Mouse (Mus musculus): ENCODE data around the gene 4930550C14Rik. TPM values are rescaled to one million over a fixed set of nuclear protein-coding genes. Genes with fewer than 3 reads are reported as not detected.

Gene 4930550C14Rik
- total and polyA plus RNA-seq, 3 experiments, result 0.30 to 1.7 (median 0.97) TPM

GRCm38 (mm10) chr9:53356219-53357155 lies 45.6 kb upstream of the 4930550C14Rik start:
- Histone ChIP-seq H3K4me2 (ENCODE audit: insufficient read depth, low read depth, poor library complexity, severe bottlenecking) (no peak overlapping the region; the same call in 1 of the 2 replicates), H3K27ac (ENCODE audit: insufficient read depth, low read depth) (no peak overlapping the region), H3K36me3 (replicated peaks in 1 of 2; ENCODE audit: control insufficient read depth in 1 of 2, insufficient read depth in 1 of 2, low read length in 1 of 2) (no peaks in the 10 kb centered on the region), H3K27me3 (replicated peaks) (no peaks in the 10 kb centered on the region), H3K4me3 (replicated peaks in 1 of 3; ENCODE audit: low read depth in 2 of 3, low read length in 2 of 3, poor library complexity in 1 of 3) (no peak overlapping the region), H3K9me3 (replicated peaks; ENCODE audit: low read length) (no peaks in the 10 kb centered on the region), H3K9ac (ENCODE audit: insufficient read depth, low read depth) (no peak overlapping the region), H3K4me1 (ENCODE audit: control insufficient read depth in 1 of 2, insufficient read depth in 2 of 2) (no peaks in the 10 kb centered on the region), H3K79me2 (replicated peaks; ENCODE audit: control insufficient read depth, extremely low read depth, insufficient read depth, poor library complexity, severe bottlenecking) (no peaks in the 10 kb centered on the region)
- dilution Hi-C loops (cut with MboI; ENCODE audit: extremely low pct_ligation_motif_present, extremely low pct_unique_long_range_greater_than_20kb, low sequenced_read_pairs) (no loop called here), in situ Hi-C loops (cut with MboI; ENCODE audit: low pct_ligation_motif_present, low pct_unique_long_range_greater_than_20kb, low sequenced_read_pairs) (no loop called here)
- TF ChIP-seq E2F4 (IDR thresholded peaks at IDR 0.05; ENCODE audit: insufficient replicate concordance, low read depth, low read length) (no peak), MAX (IDR thresholded peaks at IDR 0.05; ENCODE audit: low read length) (no peak), ZNF384 (IDR thresholded peaks at IDR 0.05; ENCODE audit: low read depth, low read length) (no peak), CHD1 (IDR thresholded peaks at IDR 0.05; ENCODE audit: low read depth, low read length) (no peak), PAX5 (IDR thresholded peaks at IDR 0.05; ENCODE audit: low read length) (no peak), GABPA (IDR thresholded peaks at IDR 0.05; ENCODE audit: insufficient replicate concordance, low read depth, low read length) (no peak), ZMIZ1 (IDR thresholded peaks at IDR 0.05; ENCODE audit: low read depth, low read length) (no peak)
- no peak for DNase-seq (ENCODE audit: extremely low read depth)

GRCm38 (mm10) chr9:53371339-53371738 lies 30.8 kb upstream of the 4930550C14Rik start:
- Histone ChIP-seq H3K79me2 (replicated peaks; ENCODE audit: control insufficient read depth, extremely low read depth, insufficient read depth, poor library complexity, severe bottlenecking) (no peaks in the 10 kb centered on the region), H3K4me1 (ENCODE audit: control insufficient read depth in 1 of 2, insufficient read depth in 2 of 2) (no peaks in the 10 kb centered on the region), H3K27me3 (replicated peaks) (no peaks in the 10 kb centered on the region), H3K9ac (ENCODE audit: insufficient read depth, low read depth) (no peak overlapping the region), H3K4me2 (ENCODE audit: insufficient read depth, low read depth, poor library complexity, severe bottlenecking) (no peak overlapping the region), H3K27ac (ENCODE audit: insufficient read depth, low read depth) (no peak overlapping the region), H3K9me3 (replicated peaks; ENCODE audit: low read length) (no peaks in the 10 kb centered on the region), H3K36me3 (replicated peaks in 1 of 2; ENCODE audit: control insufficient read depth in 1 of 2, insufficient read depth in 1 of 2, low read length in 1 of 2) (no peaks in the 10 kb centered on the region), H3K4me3 (replicated peaks in 1 of 3; ENCODE audit: low read depth in 2 of 3, low read length in 2 of 3, poor library complexity in 1 of 3) (no peak overlapping the region)
- in situ Hi-C loops (cut with MboI; ENCODE audit: low pct_ligation_motif_present, low pct_unique_long_range_greater_than_20kb, low sequenced_read_pairs) (loop anchor here (10.0 kb wide), 1 partner anchor 97 kb away; no protein-coding TSS in a partner anchor), dilution Hi-C loops (cut with MboI; ENCODE audit: extremely low pct_ligation_motif_present, extremely low pct_unique_long_range_greater_than_20kb, low sequenced_read_pairs) (no loop called here)
- no peak for TF ChIP-seq JUN (IDR thresholded peaks at IDR 0.05; ENCODE audit: insufficient read depth, low read depth, low read length)
- no peak for TF ChIP-seq SIN3A (IDR thresholded peaks at IDR 0.05; ENCODE audit: low read length)
- no peak for TF ChIP-seq MXI1 (IDR thresholded peaks at IDR 0.05; ENCODE audit: low read depth, low read length)
- TF ChIP-seq ETS1 (conservative IDR thresholded peaks at IDR 0.05; ENCODE audit: low read depth, low read length), result no peak
- TF ChIP-seq GABPA (IDR thresholded peaks at IDR 0.05; ENCODE audit: insufficient replicate concordance, low read depth, low read length), result no peak
- TF ChIP-seq MYC (IDR thresholded peaks at IDR 0.05; ENCODE audit: low read depth, low read length), result no peak
- TF ChIP-seq ZMIZ1 (IDR thresholded peaks at IDR 0.05; ENCODE audit: low read depth, low read length), result no peak
- no peak for TF ChIP-seq PAX5 (IDR thresholded peaks at IDR 0.05; ENCODE audit: low read length)
- no peak for TF ChIP-seq EP300 (IDR thresholded peaks at IDR 0.05; ENCODE audit: low read length)
- DNase-seq (ENCODE audit: extremely low read depth), result no peak

Measured in CH12.LX (cell line).